Mouse (Mus musculus): ENCODE measurements around the gene Klhl29.

GRCm38 (mm10) chr12:5143224-5143623, 232.3 kb downstream of the Klhl29 start:
- TF ChIP-seq MAFK (IDR thresholded peaks at IDR 0.05; ENCODE audit: insufficient read depth, low read depth, low read length): no peak
- no peak for TF ChIP-seq HCFC1 (IDR thresholded peaks at IDR 0.05; ENCODE audit: borderline replicate concordance, insufficient read depth, low read length)
- no peak for TF ChIP-seq ZC3H11A (IDR thresholded peaks at IDR 0.05; ENCODE audit: borderline replicate concordance, low read depth, low read length)

Measured in ES-E14 (cell line).